Mouse (Mus musculus) liver, adult (tissue): Measurements from ENCODE around the gene Gstk1.

Source experiments
- GATA4 ChIP-seq: IDR thresholded peaks from 2 replicates; pipeline ENCODE4 v1.6.1; 2014; ENCODE audit warnings: mild to moderate bottlenecking, low read length; ENCODE audit not compliant: insufficient replicate concordance

The Gstk1 gene

GRCm38 (mm10) chr6:42245711-42246353 lies at the start of gene Gstk1:
TSS of gene Gstk1 (plus strand) at chr6:42245935.
- TF ChIP-seq GATA4 = peak; percentile 63; the same call in 1 of the 2 replicates

GRCm38 (mm10) chr6:42197710-42198109 lies 48.0 kb upstream of the Gstk1 start:
- TF ChIP-seq GATA4 = no peak

- no peak for TF ChIP-seq GATA4
Measured at GRCm38 (mm10) chr6:42199498-42199897, 46.2 kb upstream of the Gstk1 start.

- no peak for TF ChIP-seq GATA4
Measured at GRCm38 (mm10) chr6:42215028-42215427, 30.7 kb upstream of the Gstk1 start, which contains the start of gene Tas2r144. TSS of gene Tas2r144 (plus strand) at chr6:42215328.

- TF ChIP-seq GATA4 = no peak
Measured at GRCm38 (mm10) chr6:42222286-42222685, 23.4 kb upstream of the Gstk1 start.

- no peak for TF ChIP-seq GATA4
Measured at GRCm38 (mm10) chr6:42225046-42225445, 20.7 kb upstream of the Gstk1 start.

- no peak for TF ChIP-seq GATA4
Measured at GRCm38 (mm10) chr6:42227240-42228101, 18.3 kb upstream of the Gstk1 start.

- TF ChIP-seq GATA4 = peak; percentile 31; the same call in 1 of the 2 replicates
Measured at GRCm38 (mm10) chr6:42229610-42230009, 16.1 kb upstream of the Gstk1 start.

GRCm38 (mm10) chr6:42231191-42231590 lies 14.5 kb upstream of the Gstk1 start:
- no peak for TF ChIP-seq GATA4

GRCm38 (mm10) chr6:42237276-42237805 lies 8.4 kb upstream of the Gstk1 start:
- no peak for TF ChIP-seq GATA4

GRCm38 (mm10) chr6:42241311-42242045 lies 4.3 kb upstream of the Gstk1 start:
- 0 out of 2 replicates have a peak, but pooled peaks have one; percentile 15 for TF ChIP-seq GATA4

- no peak for TF ChIP-seq GATA4
Measured at GRCm38 (mm10) chr6:42247173-42247572, 1.4 kb downstream of the Gstk1 start.

- TF ChIP-seq GATA4 = no peak
Measured at GRCm38 (mm10) chr6:42247981-42248380, 2.2 kb downstream of the Gstk1 start.

- TF ChIP-seq GATA4 = no peak
Measured at GRCm38 (mm10) chr6:42251791-42252190, 6.1 kb downstream of the Gstk1 start.

- no peak for TF ChIP-seq GATA4
Measured at GRCm38 (mm10) chr6:42253103-42253502, 7.4 kb downstream of the Gstk1 start.
